Mouse (Mus musculus) R1 (cell line): ENCODE data around the gene Tmem141.
A peak's percentile ranks its signal among the peaks of the same experiment; 100 is the strongest.

Experiments
- DNase-seq: peaks from one replicate; pipeline ENCODE4 v3.0.0-alpha.2; 2018; ENCODE audit warnings: low read depth, low spot score

The Tmem141 gene

DNA sequence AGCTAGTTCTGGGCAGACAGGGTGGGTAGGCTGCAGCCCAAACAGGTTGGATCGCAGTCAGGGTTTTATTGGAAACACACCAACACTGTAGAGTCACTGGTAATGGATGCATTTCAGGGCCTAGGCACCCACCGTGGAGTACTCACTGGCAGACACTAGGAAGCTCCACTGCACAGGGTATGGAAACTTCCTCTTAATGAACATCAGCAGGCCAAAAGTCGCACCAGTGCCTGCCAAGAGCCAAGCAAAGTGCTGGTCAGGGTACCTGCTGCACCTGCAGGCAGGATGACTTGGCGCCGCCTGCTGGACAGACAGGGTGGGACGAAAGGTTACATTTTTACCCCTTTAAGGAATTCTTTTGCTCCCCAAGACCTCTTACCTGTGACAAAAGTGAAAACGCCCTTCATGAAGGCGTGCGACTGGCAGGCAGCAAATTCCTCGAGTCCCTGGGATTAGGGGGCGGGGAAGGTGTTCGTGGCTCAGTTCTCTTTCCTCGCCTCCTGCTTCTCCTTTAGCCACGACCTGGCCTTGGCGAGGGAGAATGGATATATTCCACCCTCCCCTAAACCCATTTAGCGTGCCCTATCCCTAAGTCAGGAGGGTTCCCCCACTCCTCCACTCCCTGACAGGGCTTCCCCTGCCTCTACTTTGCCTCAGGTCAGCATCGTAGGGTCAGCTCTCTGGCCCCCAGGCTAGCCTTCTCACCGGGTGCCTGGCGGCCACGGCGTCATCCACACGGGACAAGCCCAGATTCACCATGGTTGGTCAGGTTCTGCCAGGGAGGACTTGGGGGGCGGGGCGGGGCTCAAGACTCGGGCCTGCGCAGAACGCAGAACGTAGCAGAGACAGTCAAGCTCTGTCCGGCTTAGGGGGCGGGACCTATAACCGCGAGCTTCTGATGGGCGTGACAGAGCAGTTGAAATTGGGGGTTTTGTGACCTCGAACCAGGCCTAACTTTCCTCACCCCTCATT is at the start of gene Tmem141:
Gene Tmem141, minus strand, starts transcription at position 777 of the 972 bp plus-strand sequence.
- DNase-seq = peak; percentile 92

GRCm38 (mm10) chr2:25666516-25666915 is 44.7 kb upstream of the Tmem141 start:
- no peak for DNase-seq

DNA sequence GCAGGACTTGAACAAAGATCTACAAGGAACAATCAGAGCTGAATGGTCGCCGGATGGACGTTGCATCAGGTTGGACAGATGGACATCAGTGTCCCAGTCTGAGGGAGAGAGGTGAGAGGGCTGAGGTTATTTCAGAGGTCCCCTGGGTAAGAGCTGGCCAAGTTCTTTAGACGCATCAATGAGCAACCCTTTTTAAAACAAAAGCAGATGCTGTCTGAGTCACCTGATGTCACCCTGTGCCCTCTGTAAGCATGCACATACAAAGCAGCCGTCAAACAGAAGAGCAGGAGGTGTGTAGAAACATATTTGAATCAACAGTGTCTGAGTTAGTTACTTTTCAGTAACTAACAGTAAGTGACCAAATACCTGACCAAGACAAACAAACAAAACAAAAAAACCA is 42.3 kb upstream of the Tmem141 start:
- no peak for DNase-seq

DNA sequence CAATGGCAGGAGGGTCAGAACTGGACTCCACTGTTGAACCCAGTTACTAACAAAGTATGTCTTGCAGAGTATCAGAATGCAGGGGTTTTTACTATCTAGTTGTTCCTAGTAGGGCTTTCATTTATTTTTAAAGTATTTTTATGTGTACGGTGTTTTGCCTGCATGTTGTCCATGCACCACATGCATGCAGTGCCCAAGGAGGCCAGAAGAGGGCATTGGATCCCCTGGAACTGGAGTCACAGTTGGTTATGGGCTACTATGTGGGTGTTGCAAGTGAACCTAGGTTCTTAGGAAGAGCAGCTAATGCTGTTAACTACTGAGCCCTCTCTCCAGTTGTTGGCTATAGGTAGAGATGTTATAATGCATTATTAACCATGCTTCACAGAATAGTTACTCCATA is 41.7 kb upstream of the Tmem141 start:
- peak; percentile 45 for DNase-seq

GRCm38 (mm10) chr2:25661245-25661970 is 39.6 kb upstream of the Tmem141 start:
- no peak for DNase-seq

- DNase-seq = no peak
Observed at GRCm38 (mm10) chr2:25660279-25660678, 38.5 kb upstream of the Tmem141 start.

DNA sequence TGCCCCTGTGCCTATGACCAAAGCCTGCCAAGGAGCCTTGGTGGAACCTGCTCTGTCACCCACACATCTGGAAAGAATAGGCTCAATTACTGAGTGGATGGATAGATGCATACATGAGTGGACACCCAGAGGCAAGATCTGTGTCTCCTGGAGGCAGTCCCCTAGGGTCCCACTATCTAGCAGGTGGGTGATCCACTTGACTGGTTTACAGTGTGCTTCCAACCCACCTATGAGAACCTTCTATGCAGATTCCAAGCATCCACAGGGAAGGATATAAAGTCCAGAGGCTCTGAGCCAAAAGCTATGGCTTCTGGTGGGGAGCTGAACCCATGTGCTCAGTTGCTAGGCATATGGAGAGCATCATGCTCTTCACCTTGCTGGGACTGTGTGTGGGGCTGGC is 35.8 kb upstream of the Tmem141 start, which contains the start of gene Lcn5:
Gene Lcn5, plus strand, starts transcription at position 301 of the 400 bp plus-strand sequence.
- DNase-seq = no peak

DNA sequence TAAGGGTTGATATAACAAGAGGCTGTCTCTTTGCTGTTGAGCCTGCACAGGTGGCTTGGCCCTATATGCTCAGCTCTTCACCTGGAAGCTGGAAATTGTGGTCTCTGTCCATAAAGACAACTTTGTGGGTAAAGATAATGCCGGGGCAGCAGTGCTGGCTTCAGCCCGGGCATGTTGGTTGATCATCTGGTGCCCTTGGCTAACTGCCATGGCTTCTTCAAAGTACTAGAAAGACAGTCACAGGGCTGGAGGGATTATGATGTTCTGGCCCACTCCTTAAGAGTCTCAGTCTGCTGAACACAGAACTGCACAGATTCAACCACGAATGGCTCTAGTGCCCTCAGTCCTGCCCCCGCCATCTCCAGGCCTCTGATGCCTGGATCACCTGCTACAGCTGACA is 35.4 kb upstream of the Tmem141 start:
- no peak for DNase-seq

DNA sequence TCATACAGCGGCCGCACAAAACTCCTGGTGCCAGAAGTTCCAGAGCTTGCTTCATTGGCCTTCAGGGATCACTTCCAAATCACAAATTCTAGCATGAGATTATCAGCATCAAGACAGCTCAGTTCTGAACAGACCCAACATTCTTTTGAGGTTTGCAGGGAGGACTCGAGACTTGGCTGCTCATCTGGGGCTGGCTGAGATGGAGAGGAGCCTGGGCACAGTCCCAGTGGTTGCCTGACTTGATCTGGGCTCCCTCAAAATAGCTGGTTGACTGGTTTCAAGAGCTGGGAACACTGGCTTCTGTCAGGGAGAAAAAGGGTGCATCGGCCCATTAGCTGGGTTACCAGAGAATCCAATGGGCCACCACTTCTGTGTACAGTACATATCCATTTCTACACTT is 34.9 kb upstream of the Tmem141 start:
- no peak for DNase-seq

DNA sequence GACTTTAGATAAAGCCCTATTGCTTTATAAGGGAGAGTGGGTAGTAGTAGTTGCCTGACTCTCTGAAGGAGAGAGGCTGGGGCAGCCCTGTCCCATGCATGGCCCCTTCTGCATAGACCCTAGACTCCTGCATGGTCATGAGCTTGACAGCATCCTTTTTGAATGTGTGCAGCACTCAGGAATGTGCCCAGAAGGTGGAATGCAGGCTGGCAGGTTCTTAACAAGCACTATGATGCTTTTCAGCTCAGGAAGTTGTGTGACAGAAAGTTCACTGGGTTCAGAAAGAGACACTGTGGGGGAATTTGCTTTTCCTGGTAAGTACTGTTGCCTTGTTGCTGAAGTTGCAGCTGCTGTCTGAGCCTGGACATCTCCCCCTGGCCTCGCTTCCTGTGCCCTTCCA is 32.7 kb upstream of the Tmem141 start:
- no peak for DNase-seq

DNA sequence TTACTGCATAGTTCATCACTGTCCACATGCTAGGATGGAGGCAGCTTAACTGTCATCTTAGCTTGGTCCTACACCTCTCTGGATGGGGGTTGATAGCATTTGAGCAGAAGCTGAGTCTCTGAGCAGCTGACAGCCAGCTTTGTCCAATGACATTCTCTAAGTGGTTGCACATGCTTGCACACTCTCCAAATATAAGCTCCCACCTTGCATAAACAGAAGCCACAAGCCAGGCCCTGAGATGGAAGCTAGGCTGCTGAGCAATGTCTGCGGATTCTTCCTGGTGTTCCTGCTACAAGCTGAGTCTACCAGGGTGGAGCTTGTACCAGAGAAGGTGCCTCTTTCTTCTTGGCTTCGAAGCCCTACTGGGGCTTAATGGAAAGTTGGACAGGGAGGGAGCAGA is 31.1 kb upstream of the Tmem141 start, which contains the start of gene Lcn8:
Gene Lcn8, plus strand, starts transcription at position 219 of the 400 bp plus-strand sequence.
- no peak for DNase-seq

GRCm38 (mm10) chr2:25639890-25640289 is 18.1 kb upstream of the Tmem141 start:
- peak; percentile 61 for DNase-seq

DNA sequence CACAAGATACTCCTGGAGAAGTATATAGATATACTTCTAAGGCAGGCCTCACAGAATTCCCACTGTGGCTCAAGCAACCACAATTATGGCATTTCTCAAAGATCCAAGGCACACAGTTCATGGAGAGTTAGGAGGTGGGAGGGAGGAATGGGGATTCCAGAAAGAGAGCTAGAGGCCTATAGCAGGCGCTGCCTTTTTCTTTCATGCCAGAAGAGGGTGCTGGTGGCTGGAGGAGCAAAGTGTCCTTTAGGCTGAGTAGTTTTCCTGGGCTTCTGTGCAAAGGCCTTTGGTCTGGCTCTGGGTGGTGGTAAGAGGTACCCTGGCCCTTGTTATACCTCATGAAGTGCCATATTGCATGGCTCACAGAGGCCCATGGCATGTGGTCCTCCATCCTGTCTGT is 12.2 kb upstream of the Tmem141 start:
- no peak for DNase-seq

DNA sequence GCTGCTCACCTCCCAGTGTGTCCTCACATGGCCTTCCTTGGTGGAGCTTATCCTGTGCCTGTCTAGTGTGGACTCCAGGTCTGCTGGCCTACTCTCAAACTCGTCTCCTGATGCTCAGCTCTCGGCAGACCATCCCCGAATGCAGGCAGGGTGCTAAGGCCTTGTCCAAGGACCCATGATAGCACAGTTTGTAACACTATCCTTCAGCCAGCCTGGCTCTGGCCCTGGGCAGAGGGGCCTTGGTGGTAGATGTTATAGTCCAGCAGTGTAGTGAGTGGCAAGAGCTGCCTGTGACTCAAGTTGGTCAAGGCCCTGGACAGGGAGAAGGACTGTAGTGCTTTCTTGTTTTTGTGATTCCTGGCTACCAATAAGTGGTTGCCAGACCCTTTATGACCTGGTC is 11.8 kb upstream of the Tmem141 start:
- DNase-seq = no peak

DNA sequence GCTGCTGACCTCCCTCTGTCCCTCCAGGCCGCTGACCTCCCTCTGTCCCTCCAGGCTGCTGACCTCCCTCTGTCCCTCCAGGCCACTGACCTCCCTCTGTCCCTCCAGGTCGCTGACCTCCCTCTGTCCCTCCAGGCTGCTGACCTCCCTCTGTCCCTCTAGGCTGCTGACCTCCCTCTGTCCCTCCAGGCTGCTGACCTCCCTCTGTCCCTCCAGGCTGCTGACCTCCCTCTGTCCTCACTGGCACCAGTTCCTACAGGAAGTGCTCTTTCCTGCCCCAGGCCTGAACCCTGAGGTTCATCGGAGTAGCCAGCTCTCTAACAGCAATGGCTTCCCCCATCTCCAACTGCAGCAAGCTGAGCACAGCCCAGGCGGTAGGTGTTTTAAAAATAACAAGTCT is 6.9 kb upstream of the Tmem141 start:
- DNase-seq = no peak

GRCm38 (mm10) chr2:25627811-25628210 is 6.0 kb upstream of the Tmem141 start, which contains the start of gene Fcna:
Gene Fcna, minus strand, starts transcription at chr2:25628030.
- DNase-seq = no peak

GRCm38 (mm10) chr2:25625986-25626385 is 4.2 kb upstream of the Tmem141 start:
- no peak for DNase-seq

- DNase-seq = no peak
Observed at GRCm38 (mm10) chr2:25620852-25621228, 965 bp downstream of the Tmem141 start.

DNA sequence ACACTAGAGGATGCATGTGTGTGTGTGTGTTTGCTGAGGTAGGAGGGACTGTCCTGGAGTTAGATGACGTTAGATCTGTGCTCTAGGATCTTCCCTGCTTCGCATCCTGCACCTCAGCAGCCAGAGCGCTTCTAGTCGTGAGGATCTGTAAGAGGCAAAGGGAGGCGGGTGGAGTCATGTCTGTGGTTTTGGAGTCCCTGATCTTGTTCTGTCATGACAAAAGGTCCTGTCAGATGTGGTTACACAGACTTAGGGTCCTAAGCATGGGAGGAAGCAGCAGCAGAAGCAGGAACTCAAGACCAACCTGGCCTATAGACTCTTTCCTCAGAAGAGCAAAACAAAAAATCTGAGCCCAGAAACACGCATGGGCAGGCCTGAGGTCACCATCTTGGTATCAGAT is 1.4 kb downstream of the Tmem141 start:
- DNase-seq = no peak

DNA sequence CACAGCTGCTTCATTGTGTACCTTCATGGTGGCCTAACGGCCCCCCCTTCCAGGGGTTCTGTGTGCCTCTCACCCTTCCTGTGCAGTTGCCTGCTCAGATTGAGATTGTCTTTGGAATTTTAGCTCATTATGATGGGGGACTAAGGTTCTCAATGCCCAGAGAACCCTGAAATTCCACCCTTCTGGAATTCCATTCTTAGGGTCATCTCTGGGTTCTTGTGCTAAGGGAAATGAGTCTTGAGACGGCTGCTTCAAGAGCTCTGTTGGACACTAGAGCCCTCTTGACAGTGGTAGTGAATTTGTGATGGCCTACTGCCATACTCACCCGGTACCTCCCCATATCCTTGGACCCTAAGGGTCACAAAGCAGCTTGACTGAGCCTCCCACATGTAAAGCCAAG is 4.2 kb downstream of the Tmem141 start, which contains the start of gene Ccdc183:
Gene Ccdc183, minus strand, starts transcription at position 101 of the 400 bp plus-strand sequence.
- no peak for DNase-seq

- peak; percentile 21 for DNase-seq
Observed at GRCm38 (mm10) chr2:25616398-25616797, 5.4 kb downstream of the Tmem141 start.

DNA sequence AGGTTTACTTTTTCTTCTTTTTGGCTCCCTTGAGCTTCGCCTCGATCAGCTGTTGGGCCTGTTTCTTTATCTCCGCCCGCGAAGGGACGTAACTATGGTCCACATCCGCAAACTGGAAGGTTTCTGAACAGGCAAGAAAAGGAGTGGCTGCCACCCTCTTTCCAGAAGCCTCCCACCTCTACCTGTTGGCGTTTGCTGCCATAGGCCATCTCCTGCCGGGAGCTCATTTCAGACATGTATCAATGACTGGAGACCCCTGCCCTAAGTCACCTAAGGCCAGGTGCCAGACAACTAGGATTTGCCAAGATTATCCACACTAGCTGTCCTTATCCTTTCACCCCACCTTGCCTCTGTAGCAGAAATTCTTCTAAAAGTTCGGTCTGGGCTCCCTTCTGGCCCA is 13.1 kb downstream of the Tmem141 start:
- DNase-seq = no peak
